Mouse (Mus musculus) heart, postnatal 4 days (tissue): ENCODE data around the gene Gm44805. TPM values are rescaled to one million over a fixed set of nuclear protein-coding genes. Genes with fewer than 3 reads are reported as not detected.

Experiments used
- DNase-seq: peaks from one replicate; pipeline ENCODE4 v3.0.0; 2021
- total RNA-seq, 2 experiments: library from RNA; stranded (reverse); gene quantifications; 2 replicates each; pipeline ENCODE4 v1.2.3; 2021

Gene Gm44805
- not detected for total RNA-seq

DNA sequence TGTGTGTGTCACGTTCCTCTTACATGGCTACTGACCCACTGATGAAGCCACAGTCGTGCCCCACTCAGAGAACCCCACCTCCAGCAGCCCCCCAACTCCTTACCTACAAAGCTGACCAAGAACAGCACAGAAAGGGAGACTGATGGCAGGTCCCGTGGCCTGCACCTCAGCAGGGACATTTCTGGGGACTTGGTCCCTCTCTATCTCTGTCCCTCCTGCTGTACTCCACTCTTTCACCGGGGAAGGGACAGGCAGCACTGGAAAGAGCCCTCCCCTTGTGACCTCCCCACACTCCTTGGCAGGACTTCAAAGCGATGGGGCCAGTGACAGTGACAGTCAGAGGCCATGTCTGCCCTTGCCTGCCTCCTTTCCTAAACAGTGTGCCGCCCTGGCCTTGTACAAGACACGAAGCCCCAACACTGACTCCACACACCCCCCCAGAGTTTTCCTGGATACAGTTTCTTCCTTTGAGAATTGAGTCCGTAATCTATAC, at the start of gene Gm44805, which contains the start of gene Apoc4:
Gm44805 (minus strand) TSS at position 222 of the 493 bp plus-strand sequence.
Apoc4 (minus strand) TSS at position 278 of the 493 bp plus-strand sequence.
- no peak for DNase-seq

DNA sequence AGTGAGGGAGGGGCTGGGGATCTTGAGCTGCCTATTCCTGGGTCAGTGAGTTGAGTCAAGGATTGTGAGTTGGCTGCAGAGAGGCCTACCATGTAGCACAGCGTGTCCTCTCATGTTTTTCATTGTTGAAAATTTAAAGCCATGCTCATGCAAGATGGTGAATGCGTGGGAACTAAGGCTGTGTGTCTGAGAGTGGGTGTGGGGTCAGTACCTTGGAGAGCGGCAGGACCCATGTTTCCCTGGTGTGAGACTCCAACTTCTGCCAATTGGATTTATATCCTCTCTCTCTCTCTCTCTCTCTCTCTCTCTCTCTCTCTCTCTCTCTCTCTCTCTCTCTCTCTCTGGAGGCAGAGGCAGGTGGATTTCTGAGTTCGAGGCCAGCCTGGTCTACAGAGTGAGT, 45.3 kb upstream of the Gm44805 start:
- no peak for DNase-seq

DNA sequence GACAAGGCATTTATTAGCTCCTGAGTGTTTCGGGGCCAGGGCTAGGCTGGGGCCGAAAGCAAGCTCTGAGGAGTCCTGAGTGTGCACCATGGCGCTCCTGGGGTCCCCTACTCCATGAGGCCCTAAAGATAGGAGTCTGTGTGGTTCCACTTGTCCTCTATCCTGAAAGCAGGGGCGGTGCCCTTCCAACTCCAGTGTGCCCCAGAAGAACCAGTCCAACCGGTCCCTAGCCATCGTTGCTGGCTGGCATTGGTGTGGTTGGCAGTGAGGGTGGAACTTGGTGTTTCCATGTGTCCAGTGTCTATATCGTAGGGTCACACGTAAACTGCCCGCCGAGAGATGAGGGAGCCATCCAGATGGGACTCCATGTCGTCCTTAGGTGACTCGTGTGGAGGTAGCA, 42.9 kb upstream of the Gm44805 start:
- DNase-seq, result no peak

DNA sequence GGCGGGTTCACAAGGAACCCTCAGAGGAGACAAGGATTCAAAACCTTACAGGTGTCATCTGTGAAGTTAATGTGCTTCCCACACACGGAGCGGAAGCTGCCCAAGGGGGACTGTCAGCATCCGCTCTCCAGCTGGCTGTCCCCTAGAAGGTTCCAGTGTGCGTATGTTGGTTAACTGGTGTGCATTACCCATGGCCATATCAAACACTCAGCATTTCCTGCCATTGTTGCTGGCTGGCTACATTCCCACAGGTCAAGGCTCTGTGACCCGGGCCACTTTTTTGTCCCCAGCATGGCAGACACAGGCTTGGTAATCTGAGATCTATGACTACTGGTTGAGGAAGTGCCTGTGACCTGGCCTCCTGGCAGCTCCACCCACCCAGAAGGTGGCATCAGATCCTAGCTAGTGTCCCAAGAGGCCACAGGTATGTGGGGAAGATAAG, 41.6 kb upstream of the Gm44805 start:
- peak; percentile 73 for DNase-seq

DNA sequence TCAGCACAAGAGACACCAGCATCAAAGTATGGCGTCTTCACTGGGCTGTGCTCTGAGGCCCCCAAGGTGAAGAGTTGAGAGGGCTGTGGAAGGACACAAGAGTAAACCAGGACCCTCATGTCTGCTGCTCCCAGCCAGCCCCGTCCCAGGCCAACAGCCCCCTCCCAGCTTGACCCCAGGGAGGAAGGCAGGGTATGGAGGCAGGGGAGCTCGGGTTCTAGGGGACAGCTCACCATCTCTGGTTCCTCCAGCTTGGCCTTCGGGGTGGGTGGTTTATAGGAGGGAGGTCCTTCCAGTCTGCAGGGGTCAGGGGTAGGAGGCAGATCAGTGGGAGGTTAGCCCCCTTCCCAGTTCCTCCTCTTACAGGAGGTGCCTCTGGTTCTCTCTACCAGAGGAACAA, 38.0 kb upstream of the Gm44805 start:
- no peak for DNase-seq

DNA sequence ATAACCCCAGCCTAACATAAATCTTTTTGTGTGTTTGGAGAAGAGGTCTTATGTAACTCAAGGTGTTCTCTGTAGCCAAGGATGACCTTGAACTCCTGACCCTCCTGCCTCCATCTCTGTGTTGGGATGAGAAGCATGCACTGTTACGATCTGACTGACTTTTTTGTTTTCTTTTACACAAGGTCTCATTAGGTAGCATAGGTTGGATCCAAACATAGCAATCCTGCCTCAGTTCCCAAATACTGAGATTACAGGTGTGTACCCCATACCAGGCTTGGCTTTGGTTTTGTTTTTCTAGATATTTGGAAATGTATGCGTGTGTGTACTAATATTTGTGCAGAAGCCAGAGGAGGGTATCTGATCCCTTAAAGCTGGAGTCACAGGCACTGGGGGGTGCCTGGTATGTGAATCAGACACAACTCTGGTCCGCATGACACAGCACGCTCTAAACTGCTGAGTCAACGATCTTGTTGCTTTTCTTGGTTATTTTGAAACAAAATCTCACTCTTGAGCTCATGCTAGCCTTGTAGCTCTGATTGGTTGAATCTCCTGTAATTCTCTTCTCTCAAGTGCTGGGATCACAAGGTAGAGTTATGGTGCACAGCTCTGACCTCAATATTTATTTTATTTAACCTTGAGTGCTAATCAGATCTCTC, 37.2 kb upstream of the Gm44805 start:
- DNase-seq, result no peak

DNA sequence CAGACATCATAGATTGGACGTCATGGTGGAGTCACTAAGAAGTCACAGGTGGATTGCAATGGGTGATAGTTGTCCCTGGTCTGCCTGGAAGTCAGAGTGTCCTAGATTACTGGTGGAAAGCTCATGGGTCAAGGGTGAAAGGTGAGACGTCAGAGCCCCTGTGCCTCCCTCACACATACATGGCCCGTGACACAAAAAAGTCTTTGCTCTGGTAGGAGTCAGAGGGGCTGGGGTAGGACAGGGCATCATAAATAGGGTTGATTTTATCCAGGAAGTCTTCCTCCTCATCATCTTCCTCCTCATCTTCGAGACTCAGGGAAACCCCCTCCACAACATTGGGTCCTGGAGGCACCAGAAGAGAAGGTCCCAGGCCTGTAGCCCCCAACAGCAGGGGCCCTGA, 36.1 kb upstream of the Gm44805 start:
- no peak for DNase-seq

DNA sequence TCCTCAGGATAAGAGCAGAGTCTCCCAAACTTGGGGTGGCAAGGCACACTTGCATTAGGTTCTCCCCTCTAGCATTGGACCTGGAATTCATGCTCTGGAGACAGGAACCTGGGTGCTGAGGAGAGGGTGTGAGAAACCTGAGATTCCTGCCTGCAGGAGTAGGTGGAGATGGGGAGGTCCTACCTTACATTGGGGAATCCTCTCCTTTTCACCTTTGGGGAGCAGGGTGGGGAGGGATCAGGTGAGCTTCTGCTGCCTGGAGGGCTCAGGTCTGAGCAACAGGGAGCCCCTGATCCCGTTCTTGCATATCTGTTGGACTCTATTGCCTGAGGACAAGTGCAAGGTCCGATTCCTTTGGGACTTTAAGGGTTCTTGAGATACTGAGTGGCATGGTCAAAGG, 35.6 kb upstream of the Gm44805 start:
- DNase-seq, result no peak

DNA sequence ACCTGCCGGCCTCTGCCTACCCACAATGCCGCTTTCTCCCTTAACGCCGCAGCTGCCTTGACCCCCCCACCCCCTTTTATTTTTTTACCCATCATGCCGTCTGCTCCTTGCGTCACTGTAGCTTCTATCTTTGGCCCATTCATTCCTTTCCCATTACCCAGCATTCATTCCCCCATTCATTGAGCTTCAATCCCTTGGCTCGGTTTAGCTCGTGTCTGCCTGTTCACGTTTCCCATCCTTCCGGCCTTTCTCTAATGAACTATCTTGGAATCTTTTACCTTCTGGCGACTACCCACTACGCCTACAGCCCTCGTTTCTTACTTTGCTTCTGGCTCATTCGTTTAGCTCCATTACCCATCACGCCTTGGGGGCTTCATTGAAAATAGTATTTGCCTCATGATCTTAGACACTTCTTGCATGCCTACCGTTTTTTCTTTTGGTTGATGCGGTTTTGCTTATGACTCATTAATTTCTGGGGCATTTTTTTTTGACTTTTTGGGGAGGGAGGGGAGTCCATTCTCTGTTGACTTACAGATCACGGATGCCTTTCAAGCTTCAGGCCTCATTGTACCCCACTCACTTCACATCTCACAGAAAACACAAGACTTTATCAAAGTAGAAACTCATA, 34.9 kb upstream of the Gm44805 start:
- no peak for DNase-seq

DNA sequence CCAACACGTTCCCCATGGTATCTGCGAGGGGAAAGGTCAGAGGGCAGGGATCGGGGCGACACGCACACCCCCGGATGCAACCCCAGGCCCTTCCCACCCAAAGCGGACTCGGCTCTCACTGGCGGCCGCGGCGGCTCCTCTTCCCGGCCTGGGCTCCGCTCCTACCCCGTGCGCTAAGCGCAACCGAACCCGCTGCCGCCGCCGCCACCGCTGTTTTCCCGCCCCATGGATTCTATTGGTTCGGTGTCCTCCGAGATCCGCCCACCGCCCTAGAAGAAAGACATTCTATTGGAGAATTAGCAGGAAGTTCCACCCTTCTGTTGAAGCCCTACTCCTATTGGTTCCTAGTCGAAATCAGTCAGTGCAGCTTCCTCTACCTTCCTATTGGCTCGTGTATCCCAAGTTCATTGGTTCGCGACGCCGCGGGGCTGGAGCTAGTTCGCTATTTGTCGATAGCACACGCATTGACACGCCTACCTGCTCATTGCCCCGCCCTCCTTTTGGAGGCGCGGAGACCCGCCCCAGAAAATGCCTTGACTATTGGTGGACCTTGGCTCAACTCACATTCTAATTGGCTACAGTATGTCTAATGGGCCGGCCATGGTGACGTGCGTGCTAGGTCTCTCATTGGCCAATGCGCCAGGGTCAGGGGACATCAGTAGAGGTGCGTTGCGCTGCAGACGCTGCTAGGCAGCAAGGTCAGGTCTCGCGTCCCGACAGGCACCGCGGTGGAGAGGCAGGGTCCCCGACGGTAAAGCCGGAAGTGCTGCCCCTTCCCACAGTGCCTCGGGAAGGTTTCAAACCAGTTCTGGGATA, 34.2 kb upstream of the Gm44805 start, which contains the start of gene Tomm40:
Tomm40 (minus strand) TSS at position 200 of the 816 bp plus-strand sequence.
- peak; percentile 99 for DNase-seq

DNA sequence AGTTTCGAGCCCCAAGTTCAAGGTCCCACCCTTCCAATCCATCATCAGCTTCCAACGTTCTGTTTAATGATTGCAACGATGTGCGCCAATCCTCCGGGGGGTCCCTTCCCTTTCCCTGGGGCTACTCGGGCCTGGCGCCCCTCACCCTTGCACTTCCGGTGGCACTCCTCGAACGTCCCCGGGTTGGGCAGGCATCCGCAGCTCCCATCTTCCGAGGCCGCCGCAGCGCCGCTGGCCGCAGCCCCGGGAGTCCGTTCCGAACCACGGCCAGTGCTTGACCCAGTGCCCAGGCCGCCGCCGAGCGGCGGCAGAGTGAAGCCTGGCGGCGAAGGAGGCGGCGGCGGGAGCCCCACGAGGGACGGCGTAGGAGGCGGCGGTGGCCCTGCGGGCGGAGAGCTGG, 33.6 kb upstream of the Gm44805 start:
- DNase-seq, result no peak

DNA sequence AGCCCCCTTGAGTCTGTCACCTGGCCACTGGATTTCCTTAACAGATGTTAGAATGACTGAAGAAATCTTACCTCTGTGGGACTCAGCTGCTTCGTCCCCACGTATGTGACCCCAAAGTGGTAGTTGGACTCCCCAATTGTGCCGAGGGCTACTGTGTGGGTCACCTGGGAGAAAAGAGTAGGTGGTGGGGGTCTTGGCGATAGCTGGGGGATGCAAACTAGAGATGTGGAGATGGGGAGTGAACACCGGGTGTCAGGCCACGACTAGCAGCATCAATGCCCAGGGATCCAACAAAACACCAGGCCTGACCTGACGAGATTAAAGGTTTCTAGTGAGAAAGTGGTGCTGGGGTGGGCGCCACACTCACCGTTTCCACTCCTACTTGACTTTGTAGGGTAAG, 32.4 kb upstream of the Gm44805 start:
- DNase-seq, result no peak

DNA sequence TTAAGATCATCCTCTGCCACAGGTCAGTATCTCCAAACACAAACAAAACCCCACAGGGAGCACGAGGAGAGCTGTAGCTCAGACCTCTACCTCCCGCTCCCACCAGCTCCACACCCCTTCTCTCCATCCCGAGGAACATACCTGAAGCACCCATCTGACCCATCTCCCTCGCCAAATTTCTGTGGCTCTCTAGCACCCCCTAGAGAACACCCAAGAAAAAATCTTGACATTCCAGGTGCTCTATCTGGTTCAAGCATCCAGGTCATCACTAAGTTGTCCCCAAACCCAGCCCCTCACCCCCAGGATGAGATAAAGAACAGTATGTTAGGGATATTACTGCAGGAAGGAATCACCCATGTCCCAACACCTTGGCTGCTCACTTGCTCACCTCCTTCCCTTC, 32.0 kb upstream of the Gm44805 start:
- DNase-seq, result no peak

DNA sequence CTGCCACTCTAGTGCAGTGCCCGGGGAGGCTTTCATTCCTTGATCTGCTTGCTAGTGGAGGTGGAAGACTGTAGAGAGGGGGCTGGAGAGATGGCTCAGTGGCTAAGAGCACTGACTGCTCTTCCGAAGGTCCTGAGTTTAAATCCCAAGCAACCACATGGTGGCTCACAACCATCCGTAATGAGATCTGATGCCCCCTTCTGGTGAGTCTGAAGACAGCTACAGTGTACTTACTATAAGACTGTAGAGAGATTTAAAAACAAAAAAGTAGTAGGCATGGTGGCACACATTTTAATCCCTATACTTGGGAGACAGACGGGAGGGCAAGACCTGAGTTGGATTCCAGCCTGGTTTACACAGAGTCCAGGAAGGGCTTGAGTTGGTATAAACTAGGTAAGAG, 31.2 kb upstream of the Gm44805 start:
- DNase-seq, result no peak

DNA sequence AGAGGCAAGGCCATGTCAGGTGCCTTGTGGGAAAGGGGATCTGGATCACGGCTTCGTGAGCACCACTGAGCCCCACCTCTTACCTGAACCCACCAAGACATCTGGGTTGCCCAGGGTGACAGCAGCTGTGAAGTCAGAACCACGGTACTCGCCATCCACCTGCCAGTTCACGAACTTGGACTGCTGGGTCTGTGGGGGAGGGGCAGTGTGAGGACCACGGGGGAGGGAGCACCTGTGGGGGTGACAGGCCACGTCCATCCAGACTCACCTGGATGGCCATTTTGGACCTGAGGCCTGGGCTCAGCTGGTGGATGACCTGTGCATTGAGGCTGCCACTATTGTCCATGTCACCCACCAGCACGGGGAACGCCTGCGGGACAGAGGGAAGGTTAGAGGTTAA, 29.4 kb upstream of the Gm44805 start:
- no peak for DNase-seq

DNA sequence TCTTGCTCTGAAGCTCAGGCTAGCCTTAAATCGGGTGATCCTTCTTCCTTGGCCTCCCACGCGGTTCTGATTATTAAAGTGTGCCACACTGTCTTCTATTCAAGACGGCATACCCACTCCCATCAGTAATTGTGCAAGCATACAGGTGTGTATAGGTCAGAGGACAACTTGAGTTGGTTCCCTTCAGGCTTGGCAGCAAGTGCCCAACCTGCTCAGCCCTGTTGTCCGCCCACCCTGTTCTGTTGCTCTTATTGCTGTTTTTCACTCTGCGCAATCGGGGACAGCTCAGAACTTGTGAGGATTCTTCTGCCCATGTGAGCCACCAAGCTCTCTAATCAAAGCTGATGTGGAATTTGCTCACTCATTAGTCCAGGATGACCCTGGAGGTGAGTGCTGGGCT, 24.0 kb upstream of the Gm44805 start:
- DNase-seq, result no peak

DNA sequence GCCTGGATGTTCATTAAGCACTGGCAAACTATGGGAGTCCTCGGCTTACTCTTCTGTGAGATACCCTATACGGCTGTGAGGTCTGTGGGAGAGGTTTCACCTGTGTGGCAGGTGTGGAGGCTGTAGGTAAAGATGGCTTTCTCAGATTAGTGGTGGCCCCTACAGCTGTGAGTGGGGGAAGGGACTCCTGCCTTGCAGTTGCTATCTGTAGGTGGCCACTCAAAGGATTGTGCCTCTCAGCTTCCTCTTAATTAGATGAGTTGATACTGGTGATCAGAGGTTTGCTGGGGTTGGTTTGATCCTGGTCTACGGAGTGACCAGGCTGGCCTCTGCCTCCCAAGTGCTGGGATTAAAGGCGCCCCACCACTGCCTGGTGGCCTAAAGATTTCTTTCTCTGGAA, 23.3 kb upstream of the Gm44805 start:
- DNase-seq, result no peak

DNA sequence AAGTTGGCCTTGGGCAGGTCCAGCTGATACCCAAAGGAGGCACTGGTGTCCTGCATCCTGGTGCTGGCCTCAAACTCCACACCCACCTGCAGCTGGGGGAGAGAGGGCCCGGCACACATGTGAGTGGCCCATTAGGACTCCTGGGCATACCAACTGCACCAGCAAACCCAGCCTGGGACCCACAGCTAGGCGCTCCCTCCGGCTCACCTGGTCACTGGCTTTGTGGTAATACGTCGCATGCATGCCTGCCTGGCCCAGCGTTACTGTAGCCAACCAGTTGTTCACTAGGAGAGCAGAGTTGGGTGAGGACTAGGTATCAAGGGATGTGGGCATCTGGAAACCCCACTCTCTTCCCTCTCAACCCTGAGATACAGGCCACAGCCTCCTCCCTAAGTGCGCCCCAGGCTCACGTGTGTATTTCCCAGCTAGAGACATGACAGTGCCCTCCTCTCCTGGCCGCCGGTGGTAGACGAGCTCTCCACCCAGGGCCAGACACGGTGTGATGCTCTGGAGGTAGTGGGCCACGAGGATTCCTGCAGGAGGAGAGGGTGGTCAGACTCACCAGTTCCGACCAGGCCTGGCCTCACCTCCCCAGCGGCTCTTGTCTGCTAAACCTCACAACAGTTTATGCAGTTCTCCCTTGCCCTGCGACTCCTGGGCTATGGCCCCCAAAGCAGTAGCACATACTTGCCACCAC, 21.8 kb upstream of the Gm44805 start:
- no peak for DNase-seq

DNA sequence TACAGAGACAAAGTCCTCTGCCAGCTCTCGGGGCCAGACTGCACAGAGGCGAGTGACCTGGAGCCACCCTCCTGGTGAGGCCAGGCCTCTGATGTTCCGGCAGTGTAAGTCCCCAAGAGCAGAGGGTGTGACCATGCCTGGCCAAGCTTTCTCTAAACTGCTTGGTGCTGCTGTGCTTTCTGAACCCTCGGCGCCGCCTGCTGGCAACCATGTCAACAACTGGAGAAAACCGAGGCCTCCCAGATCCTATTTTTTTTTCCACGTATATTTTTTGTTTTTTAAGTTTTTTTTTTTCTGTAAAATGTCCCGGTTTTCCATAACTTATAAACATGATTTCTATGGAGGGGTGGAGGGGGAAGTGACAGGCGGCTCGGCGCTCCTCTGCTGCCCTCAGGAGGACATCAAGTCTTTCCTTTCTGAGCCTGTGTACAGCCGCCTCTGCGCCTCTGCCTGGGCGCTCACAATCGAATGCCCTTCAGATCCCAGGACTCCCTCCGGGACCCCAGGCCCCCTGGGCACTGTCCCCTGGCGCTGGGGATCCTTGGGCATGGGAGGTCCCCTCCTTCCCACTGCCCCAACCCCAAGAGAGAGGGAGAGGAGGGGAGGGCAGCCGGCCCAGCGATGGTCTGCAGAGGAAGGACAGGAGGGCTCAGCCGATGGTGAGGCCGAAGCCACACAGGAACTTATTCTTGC, 20.0 kb upstream of the Gm44805 start:
- peak; percentile 86 for DNase-seq

DNA sequence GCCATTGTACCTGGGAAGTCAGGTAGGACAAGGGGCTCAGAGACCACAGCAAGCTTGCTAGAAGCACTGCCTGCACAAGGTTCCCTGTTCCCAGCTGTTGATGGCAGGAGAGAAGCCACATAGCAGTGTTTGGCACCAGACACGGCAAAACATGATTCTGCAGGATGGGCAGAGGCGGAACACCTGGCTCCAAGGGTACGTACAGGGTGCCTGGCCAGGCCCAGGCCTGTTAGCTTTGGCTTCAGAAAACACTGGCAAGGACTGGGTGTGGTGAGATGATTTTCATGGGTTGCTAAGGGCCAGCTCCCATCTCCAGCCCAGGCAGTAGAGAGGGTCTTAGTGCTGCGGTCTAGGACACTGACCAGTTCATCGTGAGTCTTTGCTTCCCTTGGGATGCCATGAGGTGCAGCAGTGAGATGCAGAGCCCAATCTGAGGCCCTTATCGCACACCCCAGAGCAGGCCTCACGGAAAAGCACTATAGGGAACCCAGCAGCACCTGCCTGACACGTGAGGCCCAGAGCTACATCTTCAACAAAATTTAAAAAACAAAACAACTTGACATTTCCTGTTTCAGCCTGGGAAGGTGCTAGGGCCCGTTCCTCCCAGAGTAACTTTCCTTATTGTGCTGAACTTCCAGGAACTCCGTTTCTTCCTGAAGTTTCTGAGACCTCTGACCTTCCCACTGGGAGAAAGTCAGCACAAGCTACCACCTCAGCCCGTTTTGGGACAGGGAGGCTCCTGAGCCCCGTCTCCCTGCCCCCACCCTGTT, 19.3 kb upstream of the Gm44805 start:
- no peak for DNase-seq

DNA sequence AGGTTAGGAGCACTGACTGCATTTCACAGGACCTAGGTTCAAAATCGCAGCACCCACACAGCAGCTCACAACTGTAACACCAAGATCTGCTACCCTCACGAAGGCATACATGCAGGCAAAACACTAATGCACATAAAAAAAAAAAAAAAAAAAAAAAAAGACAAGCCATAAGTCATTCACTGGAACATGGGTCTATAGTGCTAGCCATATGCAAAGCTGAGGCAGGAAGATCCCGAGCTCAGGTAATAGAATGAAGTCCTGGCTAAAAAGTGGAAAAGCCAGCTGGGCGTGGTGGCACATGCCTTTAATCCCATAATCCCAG, 18.6 kb upstream of the Gm44805 start:
- no peak for DNase-seq
